Mouse (Mus musculus) erythroblast, adult 5-6 weeks (primary cell): Measurements from ENCODE around the gene Rnaseh2a. TPM values are rescaled to one million over a fixed set of nuclear protein-coding genes. Genes with fewer than 3 reads are reported as not detected.
A peak's percentile ranks its signal among the peaks of the same experiment; 100 is the strongest.

Experiments
- ATAC-seq: replicated peaks from 2 replicates; pipeline ENCODE4 v1.8.0; 2016; ENCODE audit warnings: moderate number of reproducible peaks, mild to moderate bottlenecking, moderate TSS enrichment, inconsistent platforms; ENCODE audit not compliant: poor library complexity, low FRiP score, severe bottlenecking
- total RNA-seq, 2 experiments: library from RNA; stranded (forward) in 1 of 2; stranded (reverse) in 1 of 2; fragments of 150-400 nt in 1 of 2; fragments of 200-764, 138-1000 nt in 1 of 2; gene quantifications; 2 replicates each; pipeline versions ENCODE4 v1.2.3 to v1.2.4; 2015 to 2017; ENCODE audit warnings: low replicate concordance in 2 of 2

The Rnaseh2a gene
- total RNA-seq, 2 experiments from 2014 or later = 37.9 to 67.2 TPM

DNA sequence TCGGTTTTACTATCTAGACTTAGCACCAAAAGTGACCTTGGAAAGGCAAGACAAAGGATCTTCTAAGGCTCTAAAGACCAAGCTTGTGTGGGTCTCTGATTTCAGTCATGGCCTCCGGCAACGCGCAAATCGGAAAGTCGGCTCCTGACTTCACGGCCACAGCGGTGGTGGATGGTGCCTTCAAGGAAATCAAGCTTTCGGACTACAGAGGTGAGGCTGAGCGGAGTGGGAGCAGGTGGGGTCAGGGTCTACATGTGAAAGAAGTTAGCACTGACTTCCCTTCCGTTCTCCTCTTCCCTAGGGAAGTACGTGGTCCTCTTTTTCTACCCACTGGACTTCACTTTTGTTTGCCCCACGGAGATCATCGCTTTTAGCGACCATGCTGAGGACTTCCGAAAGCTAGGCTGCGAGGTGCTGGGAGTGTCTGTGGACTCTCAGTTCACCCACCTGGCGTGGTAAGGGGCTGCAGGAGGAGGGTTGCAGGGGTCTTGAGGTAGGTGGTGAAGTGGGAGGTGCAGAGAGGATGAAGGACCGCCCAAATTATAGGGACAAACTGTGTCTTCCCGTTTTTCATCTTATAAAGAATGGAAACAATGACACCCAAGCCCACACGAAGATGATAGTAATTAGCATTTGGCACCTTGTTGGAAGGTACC, 696 bp upstream of the Rnaseh2a start:
- no peak for ATAC-seq

DNA sequence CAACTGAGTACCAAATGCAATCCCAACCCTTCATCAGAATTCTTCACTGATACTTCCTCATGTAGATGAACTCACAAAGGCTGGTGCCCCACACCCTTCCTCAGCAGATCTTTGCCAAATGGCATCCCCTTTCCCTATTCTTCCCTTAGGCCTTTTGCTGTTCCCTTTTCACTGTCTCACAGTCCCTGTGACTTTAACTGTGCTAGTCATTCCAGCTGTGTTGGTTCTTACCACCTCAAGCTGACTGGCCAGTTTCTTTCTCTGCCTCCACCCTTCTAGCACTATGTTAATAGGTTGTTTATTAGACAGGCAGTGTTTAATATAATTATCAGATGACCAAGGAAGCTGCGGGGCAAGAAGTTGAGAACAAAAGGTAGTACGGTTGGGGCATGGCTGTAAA, 917 bp downstream of the Rnaseh2a start:
- ATAC-seq = no peak

DNA sequence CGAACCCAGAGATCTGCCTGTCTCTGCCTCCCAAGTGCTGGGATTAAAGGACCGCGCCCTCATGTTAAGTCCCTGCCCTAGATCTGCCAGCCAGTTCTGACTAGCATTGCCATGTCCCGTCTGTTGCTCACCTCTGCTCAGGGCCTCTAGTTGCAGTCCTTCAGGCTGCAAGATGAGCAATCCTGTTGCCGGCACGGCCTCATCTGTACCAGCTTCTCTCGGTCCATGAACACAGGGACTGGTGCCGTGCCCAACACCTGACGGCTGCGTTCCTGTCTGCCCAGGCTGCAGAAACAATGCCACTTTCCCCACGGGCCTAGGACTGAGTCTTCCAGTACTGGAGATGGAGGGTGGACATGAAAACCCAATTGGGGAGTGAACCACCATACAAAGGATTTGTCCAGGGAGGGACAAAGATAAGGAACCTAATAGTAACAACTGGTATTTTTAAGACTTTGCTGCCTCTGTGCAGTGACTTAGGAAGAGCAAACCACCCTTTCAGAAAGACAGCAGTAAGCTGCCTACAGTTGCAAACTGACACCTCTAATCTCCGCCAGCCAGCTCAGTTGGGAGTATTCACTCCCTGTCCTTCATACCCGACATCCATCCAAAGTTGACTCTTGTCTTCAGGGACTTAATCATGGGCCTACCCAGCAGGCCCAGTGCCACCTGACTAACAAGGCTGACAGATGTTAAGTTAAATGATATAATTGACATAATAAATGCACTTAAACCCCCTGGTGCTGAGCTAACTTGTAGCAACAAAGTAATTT, 1.8 kb downstream of the Rnaseh2a start:
- ATAC-seq = no peak

DNA sequence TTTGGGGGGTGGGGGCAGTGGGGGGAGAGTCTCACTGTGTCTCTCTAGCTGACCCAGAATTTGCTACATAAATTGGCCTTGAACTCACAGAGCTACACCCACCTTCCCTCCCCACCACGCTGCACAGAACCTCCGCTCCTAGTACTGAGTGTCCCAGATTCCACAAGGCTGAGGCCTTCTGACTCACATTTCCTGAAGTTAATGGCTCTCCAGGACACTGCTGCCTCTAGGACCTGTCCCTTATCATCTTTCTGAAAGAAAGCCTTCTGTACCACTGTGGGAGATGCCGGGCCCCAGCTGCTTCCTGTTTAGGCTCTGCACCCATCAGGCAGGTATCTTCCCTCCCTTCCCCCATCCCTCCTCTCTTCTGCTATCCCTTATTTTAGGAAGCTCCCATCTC, 3.0 kb downstream of the Rnaseh2a start:
- no peak for ATAC-seq

DNA sequence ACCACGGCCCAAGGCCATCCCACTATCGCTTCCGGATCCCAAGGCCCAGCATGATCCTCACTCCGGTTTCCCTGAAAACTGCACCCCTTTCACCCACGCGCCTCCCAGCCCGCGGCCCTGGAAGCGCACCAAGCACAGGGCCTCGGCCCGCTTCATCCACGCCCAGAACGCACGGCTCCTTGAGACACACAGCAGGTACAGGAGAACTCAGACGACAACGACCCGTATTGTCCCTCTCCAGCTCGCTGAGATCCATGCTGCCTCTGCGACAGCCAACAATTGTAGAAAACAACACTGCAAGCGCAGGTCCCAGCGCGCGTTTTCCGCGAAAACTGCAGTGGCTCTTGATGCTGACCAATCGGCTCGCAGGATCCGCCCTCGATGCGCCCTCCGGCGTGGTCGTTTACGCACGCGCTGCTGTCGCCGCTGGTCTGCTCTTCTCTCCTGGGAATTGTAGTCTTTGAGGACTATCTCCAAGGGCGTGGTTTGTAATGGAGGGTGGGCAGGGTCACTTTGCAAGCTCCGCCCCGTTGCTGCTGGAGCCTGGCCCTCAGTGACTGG, 3.8 kb downstream of the Rnaseh2a start:
- ATAC-seq = peak; percentile 76

DNA sequence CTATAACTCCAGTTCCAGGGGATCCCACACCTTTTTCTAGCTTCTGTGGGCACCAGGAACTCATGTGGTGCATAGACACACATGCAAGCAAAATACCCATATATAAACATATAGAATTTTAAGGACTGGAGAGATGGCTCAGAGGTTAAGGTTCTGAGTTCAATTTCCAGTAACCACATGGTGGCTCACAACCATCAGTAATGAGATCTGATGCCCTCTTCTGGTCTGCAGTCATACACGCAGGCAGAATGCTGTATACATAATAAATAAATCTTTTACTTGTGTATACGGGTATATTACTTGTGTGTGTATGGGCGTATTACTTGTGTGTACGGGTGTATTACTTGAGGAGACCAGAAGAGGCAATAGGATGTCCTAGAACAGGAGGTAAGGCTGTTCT, 5.6 kb downstream of the Rnaseh2a start:
- ATAC-seq = no peak

DNA sequence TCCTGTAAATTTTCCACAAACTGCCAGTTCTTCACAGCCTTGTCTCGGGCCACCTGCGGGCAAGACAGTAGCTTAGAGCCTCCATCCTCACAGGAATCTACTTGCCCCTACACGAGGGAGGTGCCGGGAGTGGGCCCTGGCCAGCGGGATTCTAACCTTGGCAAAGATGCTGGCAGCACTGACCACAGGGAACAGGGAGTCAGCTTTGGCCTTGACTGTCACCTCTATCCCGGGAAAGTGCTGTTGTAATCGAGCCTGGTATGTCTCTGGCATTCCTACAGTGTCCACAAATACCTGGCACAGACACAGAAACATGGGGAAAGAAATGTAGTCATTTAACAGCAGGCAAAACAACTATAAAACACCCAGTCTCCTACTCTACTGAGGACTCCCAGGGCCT, 9.8 kb downstream of the Rnaseh2a start:
- ATAC-seq = no peak

- ATAC-seq = peak; percentile 70
These were observed 12.8 kb downstream of the Rnaseh2a start for GRCm38 (mm10) chr8:84956768-84957167.

- peak; percentile 86 for ATAC-seq
These were observed 16.8 kb downstream of the Rnaseh2a start for GRCm38 (mm10) chr8:84952612-84953255.

DNA sequence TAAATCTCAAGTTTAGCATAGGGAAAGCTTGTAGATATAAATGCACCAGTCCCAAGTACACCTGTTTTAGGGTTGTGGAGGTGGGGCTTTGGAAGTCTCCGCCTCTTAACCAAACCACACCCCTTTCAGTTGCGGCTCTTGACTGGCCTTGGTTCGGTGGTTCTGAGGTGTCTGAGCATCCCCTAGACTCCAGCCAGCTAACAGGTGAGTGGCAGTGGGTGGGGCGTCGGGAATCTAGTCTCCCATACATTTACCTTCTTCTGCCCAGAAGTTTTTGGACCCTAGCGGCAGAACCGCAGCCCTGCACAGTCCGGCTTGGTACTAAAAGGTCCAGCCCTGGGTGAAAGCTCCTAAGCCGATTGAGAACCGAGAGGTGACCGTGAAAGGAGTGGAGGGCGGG, 19.8 kb downstream of the Rnaseh2a start:
- ATAC-seq = no peak

DNA sequence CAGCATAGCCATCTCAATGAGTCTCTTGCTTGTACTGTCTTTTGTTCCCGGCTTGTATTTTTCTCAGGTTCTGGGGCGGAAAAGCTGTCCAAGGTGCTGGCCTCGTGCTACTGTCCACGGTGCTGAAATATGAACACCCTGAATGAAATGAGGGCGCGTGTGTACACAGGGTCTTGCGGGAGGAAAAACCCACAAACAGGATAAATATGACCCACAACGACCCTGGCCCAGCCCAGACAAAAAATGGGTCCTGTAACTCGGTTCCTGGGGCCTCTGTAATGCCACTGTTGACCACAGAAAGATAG, 22.4 kb downstream of the Rnaseh2a start:
- ATAC-seq = no peak

DNA sequence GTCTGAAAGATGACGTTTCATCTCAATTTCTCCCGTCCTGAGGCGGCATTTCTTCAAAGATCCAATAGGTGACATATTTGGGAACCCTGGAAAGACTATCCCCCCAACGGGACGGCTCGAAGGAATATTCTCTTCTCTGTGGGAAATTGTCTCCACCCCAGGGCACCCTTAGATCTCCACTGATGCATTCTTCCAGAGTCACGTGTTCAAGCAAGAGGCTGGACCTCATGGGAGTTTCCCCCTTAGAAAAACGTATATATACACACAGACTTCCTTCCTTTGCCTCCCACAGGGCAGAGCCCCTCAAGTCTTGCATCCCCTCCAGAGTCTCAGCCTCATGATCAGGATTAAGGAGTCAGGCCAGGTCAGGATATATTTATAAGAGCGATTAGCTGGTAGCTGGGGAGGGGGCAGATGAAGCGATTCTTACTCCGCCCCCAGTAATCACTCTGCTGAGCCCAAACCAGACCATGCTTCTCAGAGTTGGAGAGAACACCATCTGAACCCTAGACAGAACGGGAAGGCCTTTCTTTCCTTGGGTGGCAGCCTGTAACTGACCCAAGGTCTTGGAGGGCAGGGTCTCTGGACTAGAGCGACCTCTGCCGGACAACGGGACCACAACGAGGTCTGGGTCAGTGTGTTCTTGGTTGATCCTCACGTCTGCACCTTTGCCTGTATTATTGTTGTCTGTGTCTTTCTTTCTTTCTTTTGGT, 22.9 kb downstream of the Rnaseh2a start, which contains the start of gene Rtbdn:
TSS of gene Rtbdn (plus strand) at position 464 of the 713 bp plus-strand sequence.
- 0 out of 2 replicates have a peak, but pooled peaks have one; percentile 18 for ATAC-seq

DNA sequence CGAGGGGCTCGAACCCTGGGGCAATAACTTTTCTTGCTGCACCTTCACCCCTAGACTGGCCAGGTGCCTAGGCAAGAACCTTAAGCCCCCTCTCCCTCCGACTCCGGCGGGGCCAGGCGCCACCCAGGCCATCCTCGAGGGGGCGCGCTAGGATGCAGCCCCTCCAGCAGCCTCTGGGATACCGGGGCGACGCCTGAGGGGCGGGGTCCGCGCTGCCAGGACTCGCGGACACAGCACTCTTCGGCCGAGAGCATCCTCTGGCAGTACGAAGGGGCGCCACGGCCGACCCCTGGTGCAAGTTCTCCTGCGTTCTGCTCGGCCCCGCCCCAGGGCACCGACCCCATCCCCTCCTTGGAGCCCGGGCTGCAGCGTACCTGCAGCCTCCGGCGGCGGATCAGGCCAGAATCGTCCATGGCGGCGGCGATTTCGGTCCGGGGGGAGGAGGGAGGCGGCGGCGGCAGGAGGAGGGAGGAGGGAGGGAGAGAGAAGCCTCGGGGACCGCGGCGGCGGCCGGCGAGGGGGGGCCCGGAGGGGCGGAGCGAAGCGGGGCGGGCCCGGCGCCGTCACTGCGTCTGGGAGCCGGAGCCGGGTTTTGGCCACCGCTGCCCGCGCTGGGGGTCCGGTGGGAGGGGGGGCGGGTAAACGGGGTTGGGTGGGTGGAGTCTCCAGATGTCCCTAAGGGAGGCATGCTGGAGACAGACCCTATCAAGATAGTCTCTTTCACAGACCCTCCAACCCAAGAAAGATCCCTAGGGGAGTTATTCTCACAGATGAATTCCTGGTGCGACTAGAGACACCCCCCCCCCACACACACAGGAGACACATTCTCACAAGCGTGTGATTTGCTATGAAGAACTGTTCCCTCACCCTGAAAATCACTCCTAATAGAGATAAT, 23.7 kb downstream of the Rnaseh2a start:
- no peak for ATAC-seq

- ATAC-seq = no peak
These were observed 24.3 kb downstream of the Rnaseh2a start for GRCm38 (mm10) chr8:84945235-84945632.

DNA sequence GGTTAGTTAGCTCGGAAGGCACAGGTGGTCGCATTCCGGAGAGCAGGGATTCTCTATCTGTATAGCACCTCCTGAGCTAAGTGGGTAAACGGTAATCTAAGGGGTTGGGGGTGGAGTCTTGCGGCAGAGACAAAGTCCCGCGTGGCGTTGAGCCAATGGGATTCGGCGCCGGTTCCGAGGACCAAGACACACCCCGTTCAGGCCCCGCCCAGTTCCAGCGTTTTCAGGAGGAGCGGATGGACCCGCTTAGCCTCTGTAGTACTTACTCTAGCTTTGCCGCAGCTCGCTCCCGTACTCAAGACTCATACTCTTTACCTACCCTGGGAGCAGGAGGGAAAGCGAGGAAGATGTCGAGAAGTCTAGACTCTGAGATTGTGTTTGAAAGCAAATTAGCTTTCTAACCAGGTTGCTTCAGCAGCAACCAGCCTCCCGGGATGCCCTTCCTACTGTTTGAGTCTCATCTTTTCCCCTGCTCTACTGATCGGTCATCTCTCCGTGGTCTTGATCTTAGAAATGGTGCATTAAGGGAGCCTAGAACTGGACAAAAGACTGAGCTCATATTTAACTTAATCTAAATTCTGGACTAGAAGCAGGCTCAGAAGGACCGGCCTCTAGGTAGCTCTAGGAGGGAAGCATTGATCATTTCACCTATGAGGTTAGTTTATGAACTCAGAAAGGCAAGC, 24.9 kb downstream of the Rnaseh2a start:
- ATAC-seq = peak; percentile 82

DNA sequence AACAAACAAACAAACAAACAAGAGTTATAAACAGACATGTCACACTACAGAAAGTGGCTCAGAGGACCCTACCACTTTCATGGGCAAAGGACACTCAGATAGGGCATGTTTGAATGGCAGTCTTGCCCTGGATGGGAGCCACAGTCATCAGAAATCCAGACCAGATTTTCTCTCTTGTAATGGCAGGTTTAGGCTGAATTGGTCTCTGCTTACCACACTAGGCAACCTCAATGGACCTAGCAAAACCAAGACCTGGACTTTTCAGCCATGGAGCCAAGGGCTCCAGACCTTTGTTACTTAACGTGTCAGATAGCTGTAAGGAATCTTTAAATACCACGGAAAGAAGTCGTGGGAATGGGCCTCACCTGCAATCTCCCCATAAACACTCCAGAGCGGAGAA, 25.9 kb downstream of the Rnaseh2a start:
- ATAC-seq = no peak

DNA sequence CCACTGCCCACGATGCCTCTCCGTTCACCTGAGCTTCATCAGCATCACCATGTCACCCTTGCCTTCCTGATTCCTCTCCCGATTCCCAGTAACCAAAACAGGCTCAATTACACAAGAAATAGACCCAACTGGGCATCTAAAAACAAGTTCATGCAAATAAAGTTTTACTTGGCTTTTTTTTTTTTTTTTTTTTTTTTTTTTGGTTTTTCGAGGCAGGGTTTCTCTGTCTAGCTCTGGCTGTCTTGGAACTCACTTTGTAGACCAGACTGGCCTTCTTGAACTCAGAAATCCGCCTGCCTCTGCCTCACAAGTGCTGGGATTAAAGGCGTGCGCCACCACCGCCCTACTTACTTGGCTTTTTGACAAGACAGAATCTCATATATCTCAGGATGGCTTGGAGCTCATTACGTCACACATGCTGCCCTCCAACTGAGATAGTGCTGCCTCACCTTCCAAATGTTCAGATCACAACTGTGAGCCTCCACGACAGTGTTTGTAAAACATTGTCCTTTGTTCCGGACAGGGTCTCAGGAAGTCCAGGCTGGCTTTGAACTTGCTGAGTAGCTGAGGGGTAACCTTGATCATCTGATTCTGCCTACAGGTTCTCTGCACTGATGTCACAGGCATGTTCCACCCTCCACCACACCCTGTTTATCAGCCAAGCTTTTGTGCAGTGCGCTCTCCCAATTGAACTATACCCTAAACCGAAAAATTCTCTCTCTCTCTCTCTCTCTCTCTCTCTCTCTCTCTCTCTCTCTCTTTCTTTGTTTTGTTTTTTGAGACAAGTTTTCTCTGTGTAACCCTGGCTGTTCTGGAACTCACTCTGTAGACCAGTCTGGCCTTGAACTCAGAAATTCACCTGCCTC, 31.7 kb downstream of the Rnaseh2a start:
- no peak for ATAC-seq
